Mouse (Mus musculus): ENCODE data around the gene Atf2.
"Not testable (repeated sequence)": the region's sequence is repeated elsewhere in the genome, so short reads cannot be mapped to it uniquely, and the experiment has no call there.

The Atf2 gene

GRCm38 (mm10) chr2:73885997-73886396 is 6.4 kb downstream of the Atf2 start:
- DNase-seq (ENCODE audit: low spot score): no peak

GRCm38 (mm10) chr2:73877891-73878290 is 14.5 kb downstream of the Atf2 start:
- no peak for DNase-seq (ENCODE audit: low spot score)

GRCm38 (mm10) chr2:73867764-73868487 is 24.5 kb downstream of the Atf2 start:
- DNase-seq (ENCODE audit: low spot score): peak; percentile 78

- DNase-seq (ENCODE audit: low spot score): no peak
Observed at GRCm38 (mm10) chr2:73860046-73860624, 32.3 kb downstream of the Atf2 start.

GRCm38 (mm10) chr2:73857352-73857751 is 35.1 kb downstream of the Atf2 start:
- DNase-seq (ENCODE audit: low spot score): no peak

GRCm38 (mm10) chr2:73856246-73856645 is 36.2 kb downstream of the Atf2 start:
- no peak for DNase-seq (ENCODE audit: low spot score)

- DNase-seq (ENCODE audit: low spot score): no peak
Observed at GRCm38 (mm10) chr2:73834406-73835015, 57.9 kb downstream of the Atf2 start.

GRCm38 (mm10) chr2:73833284-73833683 is 59.2 kb downstream of the Atf2 start:
- DNase-seq (ENCODE audit: low spot score): no peak

- DNase-seq (ENCODE audit: low spot score): no peak
Observed at GRCm38 (mm10) chr2:73818742-73819141, 73.7 kb downstream of the Atf2 start.

GRCm38 (mm10) chr2:73807609-73808008 is 84.8 kb downstream of the Atf2 start:
- DNase-seq (ENCODE audit: low spot score): no peak

- DNase-seq (ENCODE audit: low spot score): not testable (repeated sequence)
Observed at GRCm38 (mm10) chr2:73800127-73800526, 92.3 kb downstream of the Atf2 start.

GRCm38 (mm10) chr2:73798786-73799185 is 93.7 kb downstream of the Atf2 start:
- DNase-seq (ENCODE audit: low spot score): no peak

- DNase-seq (ENCODE audit: low spot score): no peak
Observed at GRCm38 (mm10) chr2:73798136-73798535, 94.3 kb downstream of the Atf2 start.

- DNase-seq (ENCODE audit: low spot score): no peak
Observed at GRCm38 (mm10) chr2:73791846-73792630, 100.4 kb downstream of the Atf2 start.

GRCm38 (mm10) chr2:73790332-73790731 is 102.1 kb downstream of the Atf2 start:
- no peak for DNase-seq (ENCODE audit: low spot score)

GRCm38 (mm10) chr2:73788395-73788794 is 104.0 kb downstream of the Atf2 start:
- no peak for DNase-seq (ENCODE audit: low spot score)

- no peak for DNase-seq (ENCODE audit: low spot score)
Observed at GRCm38 (mm10) chr2:73782371-73782905, 110.0 kb downstream of the Atf2 start.

- DNase-seq (ENCODE audit: low spot score): no peak
Observed at GRCm38 (mm10) chr2:73780321-73781010, 112.0 kb downstream of the Atf2 start.

- DNase-seq (ENCODE audit: low spot score): no peak
Observed at GRCm38 (mm10) chr2:73779796-73780195, 112.6 kb downstream of the Atf2 start.

GRCm38 (mm10) chr2:73779016-73779595 is 113.3 kb downstream of the Atf2 start:
- DNase-seq (ENCODE audit: low spot score): no peak

GRCm38 (mm10) chr2:73776936-73777335 is 115.5 kb downstream of the Atf2 start:
- DNase-seq (ENCODE audit: low spot score): no peak

Measured in layer of hippocampus, adult 9-10 months (tissue).